Mouse (Mus musculus) heart, adult 2 months (tissue): ENCODE data around the gene Alg5.

Experiments
- CTCF ChIP-seq: fragments of 200-600 bp; IDR thresholded peaks from 2 replicates; pipeline ENCODE4 v1.8.1; 2022; ENCODE audit warnings: antibody characterized with exemption, mild to moderate bottlenecking, moderate library complexity
- EP300 ChIP-seq: fragments of 200-500 bp; IDR thresholded peaks from 2 replicates; pipeline ENCODE4 v1.6.1; 2011; ENCODE audit warnings: low read depth, low read length, control low read depth; ENCODE audit not compliant: insufficient read depth
- POLR2A ChIP-seq: fragments of 200-500 bp; IDR thresholded peaks from 2 replicates; pipeline ENCODE4 v1.6.1; 2011; ENCODE audit warnings: mild to moderate bottlenecking, low read depth, low read length, control low read depth; ENCODE audit not compliant: insufficient read depth

- TF ChIP-seq CTCF: no peak
- no peak for TF ChIP-seq POLR2A
- no peak for TF ChIP-seq EP300
Observed at GRCm38 (mm10) chr3:54717348-54717747, 18.0 kb upstream of the Alg5 start.
